Mouse (Mus musculus) embryo, embryonic 11.5 days (tissue): ENCODE measurements around the gene Mob1a.

Experiments used
- DNase-seq: peaks from one replicate; pipeline ENCODE4 v3.0.0-alpha.2; 2012; ENCODE audit warnings: low read depth, low spot score

Mob1a gene

DNA sequence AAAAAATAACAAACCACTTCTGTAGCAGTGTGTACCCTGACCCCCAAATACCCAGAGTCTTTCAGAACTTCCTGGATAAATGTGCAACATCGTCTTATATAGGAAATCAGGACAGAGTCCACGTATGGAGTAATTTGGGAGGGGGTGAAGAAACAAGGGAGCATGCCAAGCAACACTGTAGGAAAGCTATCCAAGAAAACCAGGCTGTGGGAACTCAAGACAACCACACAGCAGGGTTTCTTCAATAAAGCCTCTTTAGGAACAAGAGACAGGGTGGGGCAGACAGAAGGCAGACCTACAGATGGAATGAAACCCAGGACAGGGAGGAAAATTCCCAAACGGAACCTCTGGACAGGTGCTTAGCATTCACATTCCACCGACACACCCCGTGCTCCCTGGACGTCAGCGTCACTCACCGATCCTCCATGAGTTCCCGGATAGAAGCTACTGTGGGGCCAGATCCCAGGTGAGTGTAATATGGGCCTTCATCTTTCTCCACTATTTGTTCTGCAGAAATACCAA, 59.8 kb downstream of the Mob1a start:
- DNase-seq: no peak

DNA sequence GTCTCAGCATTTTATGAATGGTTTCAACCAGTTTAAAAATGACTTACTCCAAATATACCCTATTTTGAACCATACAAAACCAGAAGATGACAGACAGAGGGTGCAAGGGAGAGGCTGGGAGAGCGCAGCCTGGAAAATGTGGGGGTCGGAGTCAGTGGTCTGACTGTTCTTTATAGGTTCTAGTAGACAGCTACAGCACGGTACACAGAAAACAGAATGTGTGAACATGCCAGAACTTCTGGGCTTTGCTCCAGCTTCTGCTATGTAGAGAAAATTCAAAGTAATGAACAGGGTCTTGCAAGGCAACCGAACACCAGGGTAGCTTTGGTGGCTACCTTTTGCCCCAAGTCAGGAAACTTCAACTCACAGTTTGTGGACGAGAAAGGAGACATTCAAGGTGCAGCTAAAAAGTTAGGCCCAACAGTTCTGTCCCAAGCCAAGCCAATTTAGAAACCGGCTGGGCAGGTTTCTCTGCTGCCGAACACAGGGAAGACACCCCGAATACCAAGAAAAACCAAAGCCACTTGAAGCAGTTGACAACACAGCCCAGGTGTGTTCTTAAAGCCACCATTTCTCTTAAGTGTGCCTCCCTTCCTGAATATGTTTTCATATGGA, 66.5 kb downstream of the Mob1a start:
- no peak for DNase-seq
